Mouse (Mus musculus): Measurements from ENCODE around the gene Hs3st2. TPM values are rescaled to one million over a fixed set of nuclear protein-coding genes. Genes with fewer than 3 reads are reported as not detected.

Hs3st2 gene
- polyA plus RNA-seq, 1 experiment = not detected

GRCm38 (mm10) chr7:121501666-121502065, 110.0 kb downstream of the Hs3st2 start:
- TF ChIP-seq USF1 (IDR thresholded peaks at IDR 0.05; ENCODE audit: low read depth) (no peak), FOSL1 (IDR thresholded peaks at IDR 0.05; ENCODE audit: insufficient read depth, low read length, poor library complexity, severe bottlenecking) (no peak), CTCF (IDR thresholded peaks at IDR 0.05; ENCODE audit: control insufficient read depth, insufficient read depth, insufficient read length) (no peak), MYOG (IDR thresholded peaks at IDR 0.05; ENCODE audit: control insufficient read depth, extremely low read depth, insufficient read length) (no peak), MYOD1 (IDR thresholded peaks at IDR 0.05; ENCODE audit: control insufficient read depth, insufficient read length, low read depth) (no peak), CEBPB (IDR thresholded peaks at IDR 0.05; ENCODE audit: low read depth) (no peak)
- Histone ChIP-seq H3K79me3 (ENCODE audit: low read depth) (no peaks in the 10 kb centered on the region), H3K36me3 (ENCODE audit: control insufficient read depth, insufficient read depth) (no peaks in the 10 kb centered on the region), H3K79me2 (ENCODE audit: control insufficient read depth, insufficient read depth) (no peaks in the 10 kb centered on the region), H3K27me3 (ENCODE audit: control insufficient read depth, insufficient read depth, insufficient read length) (no peaks in the 10 kb centered on the region), H3ac (ENCODE audit: control insufficient read depth, insufficient read length, low read depth) (no peak overlapping the region), H3K4me3 (ENCODE audit: insufficient read depth, poor library complexity, severe bottlenecking) (no peak overlapping the region)

- H3K79me2 ChIP-seq (ENCODE audit: control insufficient read depth, insufficient read depth) = no peaks in the 10 kb centered on the region
- H3ac ChIP-seq (ENCODE audit: control insufficient read depth, insufficient read length, low read depth) = no peak overlapping the region
- H3K4me3 ChIP-seq (ENCODE audit: insufficient read depth, poor library complexity, severe bottlenecking) = no peak overlapping the region
- no peaks in the 10 kb centered on the region for H3K79me3 ChIP-seq (ENCODE audit: low read depth)
- H3K27me3 ChIP-seq (ENCODE audit: control insufficient read depth, insufficient read depth, insufficient read length) = no peaks in the 10 kb centered on the region
- TF ChIP-seq MYOG (IDR thresholded peaks at IDR 0.05; ENCODE audit: control insufficient read depth, extremely low read depth, insufficient read length) (no peak), MAX (IDR thresholded peaks at IDR 0.05) (no peak), CTCF (IDR thresholded peaks at IDR 0.05; ENCODE audit: control insufficient read depth, insufficient read depth, insufficient read length) (no peak), MYOD1 (IDR thresholded peaks at IDR 0.05; ENCODE audit: control insufficient read depth, insufficient read length, low read depth) (no peak), FOSL1 (IDR thresholded peaks at IDR 0.05; ENCODE audit: insufficient read depth, low read length, poor library complexity, severe bottlenecking) (no peak)
- no peaks in the 10 kb centered on the region for H3K36me3 ChIP-seq (ENCODE audit: control insufficient read depth, insufficient read depth)
Measured at GRCm38 (mm10) chr7:121516727-121517126, 125.1 kb downstream of the Hs3st2 start.

- no peaks in the 10 kb centered on the region for H3K36me3 ChIP-seq (ENCODE audit: control insufficient read depth, insufficient read depth)
- no peaks in the 10 kb centered on the region for H3K79me2 ChIP-seq (ENCODE audit: control insufficient read depth, insufficient read depth)
- H3K27me3 ChIP-seq (ENCODE audit: control insufficient read depth, insufficient read depth, insufficient read length) = no peaks in the 10 kb centered on the region
- H3ac ChIP-seq (ENCODE audit: control insufficient read depth, insufficient read length, low read depth) = no peak overlapping the region
- TF ChIP-seq MAX (IDR thresholded peaks at IDR 0.05) (no peak), USF1 (IDR thresholded peaks at IDR 0.05; ENCODE audit: low read depth) (no peak), CTCF (IDR thresholded peaks at IDR 0.05; ENCODE audit: control insufficient read depth, insufficient read depth, insufficient read length) (no peak), CEBPB (IDR thresholded peaks at IDR 0.05; ENCODE audit: low read depth) (no peak), MYOG (IDR thresholded peaks at IDR 0.05; ENCODE audit: control insufficient read depth, extremely low read depth, insufficient read length) (no peak), MYOD1 (IDR thresholded peaks at IDR 0.05; ENCODE audit: control insufficient read depth, insufficient read length, low read depth) (no peak), FOSL1 (IDR thresholded peaks at IDR 0.05; ENCODE audit: insufficient read depth, low read length, poor library complexity, severe bottlenecking) (no peak)
- H3K4me3 ChIP-seq (ENCODE audit: insufficient read depth, poor library complexity, severe bottlenecking) = no peak overlapping the region
- no peaks in the 10 kb centered on the region for H3K79me3 ChIP-seq (ENCODE audit: low read depth)
Measured at GRCm38 (mm10) chr7:121517165-121517591, 125.5 kb downstream of the Hs3st2 start.

GRCm38 (mm10) chr7:121522125-121522524, 130.5 kb downstream of the Hs3st2 start:
- Histone ChIP-seq H3ac (ENCODE audit: control insufficient read depth, insufficient read length, low read depth) (no peak overlapping the region), H3K4me3 (ENCODE audit: insufficient read depth, poor library complexity, severe bottlenecking) (no peak overlapping the region), H3K79me3 (ENCODE audit: low read depth) (no peaks in the 10 kb centered on the region), H3K79me2 (ENCODE audit: control insufficient read depth, insufficient read depth) (no peaks in the 10 kb centered on the region), H3K36me3 (ENCODE audit: control insufficient read depth, insufficient read depth) (no peaks in the 10 kb centered on the region), H3K27me3 (ENCODE audit: control insufficient read depth, insufficient read depth, insufficient read length) (no peaks in the 10 kb centered on the region)
- TF ChIP-seq FOSL1 (IDR thresholded peaks at IDR 0.05; ENCODE audit: insufficient read depth, low read length, poor library complexity, severe bottlenecking) (no peak), CEBPB (IDR thresholded peaks at IDR 0.05; ENCODE audit: low read depth) (no peak), CTCF (IDR thresholded peaks at IDR 0.05; ENCODE audit: control insufficient read depth, insufficient read depth, insufficient read length) (no peak), MAX (IDR thresholded peaks at IDR 0.05) (no peak), MYOG (IDR thresholded peaks at IDR 0.05; ENCODE audit: control insufficient read depth, extremely low read depth, insufficient read length) (no peak), USF1 (IDR thresholded peaks at IDR 0.05; ENCODE audit: low read depth) (no peak), MYOD1 (IDR thresholded peaks at IDR 0.05; ENCODE audit: control insufficient read depth, insufficient read length, low read depth) (no peak)

GRCm38 (mm10) chr7:121529023-121529422, 137.4 kb downstream of the Hs3st2 start:
- no peak overlapping the region for H3K4me3 ChIP-seq (ENCODE audit: insufficient read depth, poor library complexity, severe bottlenecking)
- TF ChIP-seq MYOD1 (IDR thresholded peaks at IDR 0.05; ENCODE audit: control insufficient read depth, insufficient read length, low read depth) = no peak
- TF ChIP-seq USF1 (IDR thresholded peaks at IDR 0.05; ENCODE audit: low read depth) = no peak
- TF ChIP-seq CEBPB (IDR thresholded peaks at IDR 0.05; ENCODE audit: low read depth) = no peak
- no peak for TF ChIP-seq MAX (IDR thresholded peaks at IDR 0.05)
- TF ChIP-seq MYOG (IDR thresholded peaks at IDR 0.05; ENCODE audit: control insufficient read depth, extremely low read depth, insufficient read length) = no peak
- TF ChIP-seq FOSL1 (IDR thresholded peaks at IDR 0.05; ENCODE audit: insufficient read depth, low read length, poor library complexity, severe bottlenecking) = no peak
- no peak for TF ChIP-seq CTCF (IDR thresholded peaks at IDR 0.05; ENCODE audit: control insufficient read depth, insufficient read depth, insufficient read length)

GRCm38 (mm10) chr7:121533639-121534038, 142.0 kb downstream of the Hs3st2 start:
- Histone ChIP-seq H3K79me3 (ENCODE audit: low read depth) (no peaks in the 10 kb centered on the region), H3ac (ENCODE audit: control insufficient read depth, insufficient read length, low read depth) (no peak overlapping the region), H3K4me3 (ENCODE audit: insufficient read depth, poor library complexity, severe bottlenecking) (no peak overlapping the region), H3K27me3 (ENCODE audit: control insufficient read depth, insufficient read depth, insufficient read length) (no peaks in the 10 kb centered on the region), H3K79me2 (ENCODE audit: control insufficient read depth, insufficient read depth) (no peaks in the 10 kb centered on the region), H3K36me3 (ENCODE audit: control insufficient read depth, insufficient read depth) (no peaks in the 10 kb centered on the region)
- no peak for TF ChIP-seq FOSL1 (IDR thresholded peaks at IDR 0.05; ENCODE audit: insufficient read depth, low read length, poor library complexity, severe bottlenecking)
- no peak for TF ChIP-seq USF1 (IDR thresholded peaks at IDR 0.05; ENCODE audit: low read depth)
- TF ChIP-seq CEBPB (IDR thresholded peaks at IDR 0.05; ENCODE audit: low read depth) = no peak
- TF ChIP-seq CTCF (IDR thresholded peaks at IDR 0.05; ENCODE audit: control insufficient read depth, insufficient read depth, insufficient read length) = no peak
- TF ChIP-seq MAX (IDR thresholded peaks at IDR 0.05) = no peak

More at GRCm38 (mm10) chr7:121529023-121529422, 137.4 kb downstream of the Hs3st2 start:
- Histone ChIP-seq H3K36me3 (ENCODE audit: control insufficient read depth, insufficient read depth) (no peaks in the 10 kb centered on the region), H3K79me3 (ENCODE audit: low read depth) (no peaks in the 10 kb centered on the region), H3ac (ENCODE audit: control insufficient read depth, insufficient read length, low read depth) (no peak overlapping the region), H3K27me3 (ENCODE audit: control insufficient read depth, insufficient read depth, insufficient read length) (no peaks in the 10 kb centered on the region), H3K79me2 (ENCODE audit: control insufficient read depth, insufficient read depth) (no peaks in the 10 kb centered on the region)
